Mouse (Mus musculus) myocyte (in vitro differentiated cells): ENCODE data around the gene Gm43064.

Experiments
- MAX ChIP-seq: IDR thresholded peaks from one replicate; pipeline ENCODE4 v1.6.1; 2011; ENCODE audit warnings: low read depth, mild to moderate bottlenecking, control low read depth
- POLR2A ChIP-seq: IDR thresholded peaks from one replicate; pipeline ENCODE4 v1.6.1; 2011; ENCODE audit warnings: low read depth, mild to moderate bottlenecking, control low read depth, moderate library complexity; ENCODE audit not compliant: insufficient read length
- POLR2AphosphoS2 ChIP-seq: IDR thresholded peaks from one replicate; pipeline ENCODE4 v1.6.1; 2011; ENCODE audit warnings: low read depth, control low read depth; ENCODE audit not compliant: insufficient read length
- SRF ChIP-seq: IDR thresholded peaks from one replicate; pipeline ENCODE4 v1.6.1; 2011; ENCODE audit warnings: low read depth; ENCODE audit not compliant: control insufficient read depth, insufficient read length
- TCF12 ChIP-seq: IDR thresholded peaks from one replicate; pipeline ENCODE4 v1.6.1; 2011; ENCODE audit warnings: mild to moderate bottlenecking, control low read depth; ENCODE audit not compliant: poor library complexity, insufficient read depth, severe bottlenecking

- no peak for TF ChIP-seq POLR2A
- no peak for TF ChIP-seq TCF12
- TF ChIP-seq POLR2AphosphoS2 = no peak
- no peak for TF ChIP-seq MAX
- TF ChIP-seq SRF = no peak
Measured at GRCm38 (mm10) chr3:103766789-103767188, 42.6 kb upstream of the Gm43064 start.
